Mouse (Mus musculus) heart, postnatal 14 days (tissue): Measurements from ENCODE around the gene Gm29427. TPM values are rescaled to one million over a fixed set of nuclear protein-coding genes. Genes with fewer than 3 reads are reported as not detected.

Source experiments
- DNase-seq, 2 experiments: peaks; one replicate each; pipeline ENCODE4 v3.0.0; 2021 to 2022
- intact Hi-C: fragments of 180-260 bp; cut with DNase I; formaldehyde crosslinking; loops from one replicate; pipeline ENCODE4 v1.15.1; 2025
- long read RNA-seq, 2 experiments: library from polyadenylated mRNA; stranded (forward); transcript quantifications; one replicate each; pipeline ENCODE4 v2.0.0; 2021
- total RNA-seq, 2 experiments: library from RNA; stranded (reverse); gene quantifications; 2 replicates each; pipeline ENCODE4 v1.2.3; 2021

Gm29427 gene
- total RNA-seq, result not detected
- long read RNA-seq, experiment 1, partial matches to known transcripts, result 2 of 2 reads
- long read RNA-seq, experiment 1, other reads (novel, unspliced or antisense), result 0 of 2 reads
- long read RNA-seq, experiment 2, partial matches to known transcripts, result 0 of 1 reads
- long read RNA-seq, experiment 2, other reads (novel, unspliced or antisense), result 1 of 1 reads

DNA sequence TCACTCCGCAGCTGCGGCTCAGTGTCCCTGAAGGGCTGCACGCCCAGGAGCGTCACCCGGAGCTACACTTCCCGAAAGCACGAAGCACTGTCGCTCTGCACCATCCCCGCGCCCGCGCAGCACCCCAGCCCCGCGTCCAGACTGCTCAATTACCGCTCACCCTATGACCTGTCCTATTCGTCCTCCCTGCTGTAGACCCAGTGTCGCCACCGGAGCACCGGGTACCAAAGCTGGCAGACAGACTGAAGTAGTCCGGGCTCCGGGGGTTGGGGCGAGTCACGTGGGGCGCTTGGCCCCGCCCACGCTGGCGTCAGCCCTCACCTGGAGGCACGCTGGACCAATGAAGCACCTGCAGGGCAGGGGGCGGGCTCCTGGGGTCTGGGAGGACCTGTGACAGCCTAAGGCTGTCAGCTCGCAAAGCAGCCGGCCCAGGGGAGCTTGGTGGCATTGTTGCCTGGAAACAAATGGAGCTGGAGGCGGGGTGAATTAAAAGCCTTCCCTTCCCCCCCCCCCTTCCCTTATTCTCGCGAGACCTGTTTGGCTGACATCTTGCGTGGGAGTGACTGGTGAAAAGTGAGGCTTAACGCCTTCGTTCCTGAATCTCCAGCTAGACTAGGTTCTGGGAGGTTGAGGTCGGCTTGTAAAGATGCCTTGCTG is at the start of gene Gm29427:
Gm29427 (minus strand) TSS at position 239 of the 657 bp plus-strand sequence.
- intact Hi-C loops, result loop anchor here (2.0 kb wide), 1 partner anchor 69 kb away; no protein-coding TSS in a partner anchor
- peak; percentile 91 to 93 for DNase-seq

GRCm38 (mm10) chr1:130764027-130764461 is 48.4 kb upstream of the Gm29427 start:
- intact Hi-C loops, result no loop called here
- DNase-seq, result no peak

DNA sequence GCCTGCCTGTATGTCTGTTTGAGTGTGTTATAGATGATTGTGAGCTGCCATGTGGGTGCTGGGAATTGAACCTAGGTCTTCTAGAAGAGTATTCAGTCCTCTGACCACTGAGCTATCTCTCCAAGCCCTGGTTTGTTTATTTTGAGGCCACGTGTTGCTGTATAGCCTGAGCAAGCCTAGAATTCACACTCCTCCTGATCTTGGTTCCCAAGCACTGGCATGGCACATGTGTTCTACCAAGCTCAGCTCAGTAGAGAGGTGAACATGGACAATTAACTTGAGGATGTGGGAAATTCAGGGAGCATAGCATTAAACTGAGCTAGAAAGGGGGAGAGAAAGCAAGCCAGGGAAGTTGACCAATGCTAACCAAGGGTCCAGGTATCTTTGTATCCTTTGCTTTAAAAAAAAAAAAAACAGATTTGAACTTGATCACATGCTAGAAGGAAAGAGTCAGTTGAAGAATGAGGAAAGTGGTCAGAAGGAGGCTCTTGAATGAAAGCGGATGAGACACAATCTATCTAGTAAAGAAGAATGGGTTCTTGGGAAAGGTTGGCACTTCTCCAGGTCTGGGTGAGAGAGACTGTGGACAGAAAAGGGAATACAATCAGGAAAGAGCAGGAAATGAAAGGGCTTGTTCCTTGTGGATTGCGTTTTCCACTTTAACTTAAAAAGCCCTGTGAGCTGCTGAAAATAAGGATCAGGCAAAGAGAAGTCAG is 46.6 kb upstream of the Gm29427 start:
- DNase-seq, result no peak
- intact Hi-C loops, result no loop called here

DNA sequence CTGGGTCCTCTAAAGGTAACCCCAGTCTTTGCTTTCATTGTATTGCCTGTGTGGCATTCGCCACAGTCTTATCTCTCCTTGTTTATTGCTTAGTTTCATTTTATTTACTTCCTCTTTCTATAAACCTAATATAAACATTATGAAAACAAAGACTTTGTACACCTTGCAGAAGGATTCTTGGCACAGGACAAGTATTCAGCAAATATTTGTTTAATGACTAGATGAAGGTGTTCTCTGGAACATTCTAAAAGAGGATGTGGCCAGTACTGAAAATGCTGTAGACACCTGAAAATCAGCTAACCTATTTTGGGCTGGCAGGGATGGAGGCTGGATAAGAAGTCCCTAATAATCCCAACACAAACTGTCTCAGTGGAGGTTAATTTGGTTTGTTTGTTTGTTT is 46.0 kb upstream of the Gm29427 start:
- intact Hi-C loops, result no loop called here
- no peak for DNase-seq

DNA sequence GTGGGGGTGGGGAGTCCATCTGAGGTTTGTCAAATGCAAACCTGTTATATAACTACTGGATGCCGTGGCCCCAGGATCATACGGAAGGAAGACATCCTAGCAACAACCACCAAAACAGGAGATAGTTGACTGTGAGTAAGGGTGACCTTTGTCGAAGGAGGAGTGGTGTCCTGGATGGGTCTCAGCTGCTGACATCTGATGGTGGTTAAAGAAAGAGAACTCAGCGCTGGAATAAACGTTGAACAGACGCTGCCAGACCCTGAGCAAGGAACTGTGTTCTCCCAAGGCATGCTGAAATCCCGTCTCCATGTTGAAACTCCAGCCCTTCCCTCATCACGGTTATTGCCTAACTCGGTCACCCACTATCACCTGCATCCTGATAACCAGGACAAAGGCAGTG is 44.1 kb upstream of the Gm29427 start:
- intact Hi-C loops, result no loop called here
- no peak for DNase-seq

- DNase-seq, result no peak
- intact Hi-C loops, result no loop called here
Observed at GRCm38 (mm10) chr1:130746819-130747218, 31.2 kb upstream of the Gm29427 start.

GRCm38 (mm10) chr1:130745591-130745990 is 30.0 kb upstream of the Gm29427 start:
- intact Hi-C loops, result no loop called here
- DNase-seq, result no peak

- DNase-seq, result no peak
- intact Hi-C loops, result no loop called here
Observed at GRCm38 (mm10) chr1:130744961-130745360, 29.4 kb upstream of the Gm29427 start.

GRCm38 (mm10) chr1:130744217-130744616 is 28.6 kb upstream of the Gm29427 start:
- no peak for DNase-seq
- intact Hi-C loops, result no loop called here

DNA sequence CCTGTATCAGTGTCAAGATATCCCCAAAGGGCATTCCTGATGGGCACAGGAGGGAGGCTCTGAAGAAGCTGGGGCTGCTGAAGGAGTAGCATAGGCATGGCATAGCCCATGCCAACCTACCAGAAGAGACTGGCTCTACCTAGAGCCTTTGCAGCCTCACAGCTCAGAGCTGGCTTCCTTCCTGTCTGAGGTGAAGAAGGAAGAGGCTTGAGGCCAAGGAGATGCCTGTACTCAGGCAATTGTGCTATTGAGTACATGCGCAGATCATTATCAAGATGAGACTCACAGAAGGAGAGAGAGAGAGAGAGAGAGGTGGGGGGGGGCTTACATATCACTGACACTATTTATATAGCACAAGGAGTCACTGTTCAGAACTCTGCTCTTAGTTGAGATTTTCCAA is 28.2 kb upstream of the Gm29427 start:
- DNase-seq, result no peak
- intact Hi-C loops, result no loop called here

GRCm38 (mm10) chr1:130742201-130742600 is 26.6 kb upstream of the Gm29427 start:
- intact Hi-C loops, result no loop called here
- DNase-seq, result no peak

DNA sequence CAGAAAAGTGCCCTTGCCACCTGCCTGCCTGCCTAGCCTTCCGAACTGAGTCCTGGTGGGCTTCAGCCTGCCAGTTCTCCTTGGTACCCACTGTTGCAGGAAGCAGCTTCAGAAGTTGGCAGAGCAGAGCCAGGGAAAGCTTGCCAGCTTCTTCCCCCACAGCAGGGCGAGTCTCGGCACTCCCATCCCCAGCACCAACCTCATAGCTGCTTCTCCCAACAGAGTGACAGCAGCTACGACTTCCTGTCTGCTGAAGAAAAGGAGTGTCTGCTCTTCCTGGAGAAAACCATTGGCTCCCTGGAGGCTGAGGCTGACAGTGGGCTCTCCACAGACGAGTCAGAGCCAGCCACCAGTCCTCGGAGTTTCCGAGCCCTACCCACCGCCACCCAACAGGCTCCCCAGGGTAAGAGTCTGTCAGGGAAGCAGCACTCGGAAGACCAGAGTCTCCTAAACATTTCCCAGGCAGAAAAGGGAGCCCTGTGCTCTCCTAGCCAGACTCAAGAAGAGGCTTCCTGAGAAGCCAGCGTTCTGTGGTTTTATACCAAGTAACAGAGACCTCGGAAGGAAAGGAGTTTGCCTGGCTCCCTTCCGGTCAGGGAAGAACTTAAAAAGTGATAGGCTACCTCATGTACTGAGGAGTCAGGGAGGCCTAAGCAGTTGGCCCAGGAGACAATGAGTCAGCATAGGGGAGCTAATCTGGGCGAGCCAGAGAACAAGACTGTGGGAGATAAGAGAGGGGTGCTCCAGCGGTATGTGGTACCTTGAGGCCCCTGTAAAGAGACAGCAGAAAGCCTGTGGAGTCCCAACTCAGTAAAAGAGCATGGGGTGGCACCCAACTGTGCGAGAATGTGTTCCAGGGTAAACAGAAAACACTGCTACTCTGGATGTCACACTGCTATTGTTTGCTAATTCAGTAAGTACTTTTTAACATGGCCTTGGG is 25.5 kb upstream of the Gm29427 start:
- intact Hi-C loops, result no loop called here
- no peak for DNase-seq

DNA sequence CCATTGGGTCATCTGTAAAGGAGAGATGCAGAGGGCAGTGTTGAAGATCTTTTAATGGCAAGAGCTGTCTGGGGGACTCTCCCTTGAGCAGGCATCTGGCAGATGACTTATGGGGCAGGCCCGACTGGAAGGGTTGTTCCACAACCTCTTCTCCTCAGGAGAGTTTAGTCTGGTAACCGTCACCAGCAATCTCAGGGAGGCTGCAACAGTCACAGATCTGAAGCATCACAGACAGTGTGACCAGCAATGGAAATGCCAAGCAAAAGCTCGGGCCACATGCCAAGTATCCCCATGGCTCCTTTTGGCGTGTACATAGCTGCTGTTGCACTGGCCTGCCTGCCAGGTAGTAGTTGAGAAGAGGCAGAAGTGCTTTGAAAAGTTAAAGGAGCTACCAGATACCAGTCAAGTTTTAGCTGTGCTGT is 24.6 kb upstream of the Gm29427 start:
- peak; percentile 22 to 29 for DNase-seq
- intact Hi-C loops, result no loop called here

DNA sequence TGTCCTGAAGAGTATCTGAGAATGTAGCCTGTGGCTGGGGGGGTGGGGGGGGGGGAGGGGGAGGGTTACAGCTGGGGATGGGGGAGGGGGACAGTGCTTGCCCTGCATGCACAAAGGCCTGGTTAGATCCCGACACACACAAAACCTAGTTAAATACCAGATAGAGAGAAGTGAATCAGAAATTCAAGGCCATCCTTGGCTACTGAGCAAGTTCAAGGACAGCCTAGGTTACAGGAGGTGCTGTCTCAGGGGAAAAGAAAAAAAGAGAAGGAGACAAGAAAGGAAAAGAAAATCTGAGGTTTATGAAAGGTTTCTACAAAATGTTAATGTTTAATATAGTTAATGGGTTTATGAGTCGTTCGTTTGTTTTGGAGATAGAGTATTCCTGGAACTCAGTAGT is 24.0 kb upstream of the Gm29427 start:
- DNase-seq, result no peak
- intact Hi-C loops, result no loop called here

DNA sequence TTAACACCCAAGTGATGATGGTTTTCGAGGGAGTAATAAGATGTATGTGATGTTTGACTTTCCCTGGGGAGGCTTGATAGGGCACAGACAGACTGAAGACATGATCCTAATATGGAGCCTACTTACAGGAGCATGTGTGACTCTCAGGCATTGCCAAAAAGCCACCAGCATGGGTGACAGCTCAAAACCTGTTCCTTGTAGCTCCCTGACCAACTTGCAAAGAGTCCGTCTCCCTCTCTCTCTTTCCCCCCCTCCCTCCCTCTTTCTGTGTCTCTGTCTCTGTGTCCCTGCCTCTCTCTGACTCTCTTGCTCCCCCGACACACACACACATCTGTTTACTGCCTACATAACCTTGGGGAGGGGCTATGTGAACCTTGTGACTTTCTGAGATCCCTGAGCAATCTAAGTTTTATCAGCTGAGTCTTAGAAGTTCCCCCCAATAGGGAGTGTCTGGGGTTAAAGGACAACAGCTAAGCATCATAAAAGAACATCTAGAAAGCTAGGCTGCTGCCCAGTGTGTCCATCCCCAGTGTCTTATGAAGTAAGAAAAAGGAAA is 23.0 kb upstream of the Gm29427 start:
- intact Hi-C loops, result no loop called here

GRCm38 (mm10) chr1:130737916-130738315 is 22.3 kb upstream of the Gm29427 start:
- DNase-seq, result no peak
- intact Hi-C loops, result no loop called here

More for the DNA sequence above, 23.0 kb upstream of the Gm29427 start:
- DNase-seq, result no peak

GRCm38 (mm10) chr1:130737411-130737881 is 21.8 kb upstream of the Gm29427 start:
- DNase-seq, result no peak
- intact Hi-C loops, result no loop called here

DNA sequence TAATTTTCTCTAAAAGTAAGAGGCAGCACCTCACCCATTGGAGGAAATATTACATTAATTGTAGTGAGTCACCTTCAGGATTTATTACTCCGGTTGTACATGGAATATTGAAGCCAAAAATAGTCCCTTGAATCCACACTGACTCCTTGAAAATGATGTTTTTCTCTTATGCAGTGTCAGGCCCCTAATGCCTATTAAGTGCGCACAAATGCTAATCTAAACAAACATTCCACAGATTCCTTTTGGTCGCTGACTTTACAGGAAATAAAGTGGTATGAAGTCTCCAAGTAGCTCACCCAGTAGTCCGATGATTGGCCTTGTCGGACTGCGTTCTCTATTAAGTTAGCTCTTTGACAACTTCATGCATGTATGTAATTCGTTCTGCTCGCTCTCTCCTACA is 19.3 kb upstream of the Gm29427 start:
- DNase-seq, result no peak
- intact Hi-C loops, result no loop called here

DNA sequence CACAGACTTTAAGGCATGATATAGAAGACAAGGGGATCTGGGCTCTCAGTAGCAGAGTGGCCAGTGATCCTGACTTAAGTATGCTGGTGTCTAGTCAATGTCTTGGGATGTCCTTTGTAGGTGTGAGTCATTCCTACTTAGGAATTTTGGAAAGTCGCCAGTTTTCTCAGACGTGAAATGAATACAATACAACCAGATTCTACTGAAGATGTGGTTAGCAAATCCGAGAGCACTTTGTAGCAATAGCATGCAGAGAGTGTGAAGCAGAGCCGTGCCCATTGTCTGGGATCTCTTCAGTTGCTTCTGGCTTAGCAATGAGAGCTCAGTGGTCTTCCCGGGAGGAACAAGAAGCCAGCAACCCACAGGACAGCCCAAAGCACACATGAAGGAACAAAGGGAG is 18.9 kb upstream of the Gm29427 start:
- no peak for DNase-seq
- intact Hi-C loops, result no loop called here

GRCm38 (mm10) chr1:130733671-130734070 is 18.1 kb upstream of the Gm29427 start:
- intact Hi-C loops, result no loop called here
- no peak for DNase-seq
